Mouse (Mus musculus) hindbrain, postnatal 0 days (tissue): Measurements from ENCODE around the gene Otud4. TPM values are rescaled to one million over a fixed set of nuclear protein-coding genes. Genes with fewer than 3 reads are reported as not detected.
"Not testable (repeated sequence)": the region's sequence is repeated elsewhere in the genome, so short reads cannot be mapped to it uniquely, and the experiment has no call there.

Experiments used
- ATAC-seq: fragments of 200-750 bp; cut with Nextera tagmentation; 2 replicates; pipeline ENCODE4 v1.8.0; 2017; ENCODE audit warnings: mild to moderate bottlenecking, moderate TSS enrichment, moderate library complexity
- DNase-seq: peaks from one replicate; pipeline ENCODE4 v3.0.0-alpha.2; 2015; ENCODE audit warnings: low spot score
- H3K27ac ChIP-seq: fragments of 300-500 bp; sonication (generic); 2 replicates; pipeline ENCODE4 v1.5.1; 2014; ENCODE audit warnings: mild to moderate bottlenecking
- H3K27me3 ChIP-seq: fragments of 300-500 bp; sonication (generic); 2 replicates; pipeline ENCODE4 v1.6.1; 2014; ENCODE audit warnings: low read length, mixed read lengths; ENCODE audit not compliant: insufficient read depth
- H3K36me3 ChIP-seq: fragments of 300-500 bp; sonication (generic); 2 replicates; pipeline ENCODE4 v1.6.1; 2014; ENCODE audit warnings: low read length, mixed read lengths; ENCODE audit not compliant: insufficient read depth
- H3K4me1 ChIP-seq: fragments of 300-500 bp; sonication (generic); 2 replicates; pipeline ENCODE4 v1.6.1; 2014; ENCODE audit warnings: antibody characterized with exemption, low read length, mixed read lengths; ENCODE audit not compliant: insufficient read depth
- H3K4me2 ChIP-seq: fragments of 300-500 bp; sonication (generic); 2 replicates; pipeline ENCODE4 v1.6.1; 2014; ENCODE audit warnings: low read depth, mild to moderate bottlenecking, low read length, moderate library complexity, mixed read lengths
- H3K4me3 ChIP-seq: fragments of 300-500 bp; sonication (generic); 2 replicates; pipeline ENCODE4 v1.5.1; 2014; ENCODE audit warnings: low read length
- H3K9ac ChIP-seq: fragments of 300-500 bp; sonication (generic); replicated peaks from 2 replicates; pipeline ENCODE4 v1.6.1; 2014; ENCODE audit warnings: mild to moderate bottlenecking, low read length, moderate library complexity, mixed read lengths
- H3K9me3 ChIP-seq: fragments of 300-500 bp; sonication (generic); 2 replicates; pipeline ENCODE4 v1.6.1; 2016; ENCODE audit warnings: low read length, mixed read lengths
- CTCF ChIP-seq: IDR thresholded peaks from 2 replicates; pipeline ENCODE4 v1.5.1; 2016; ENCODE audit warnings: antibody characterized with exemption, control low read depth, low read depth
- WGBS: fragments of 180-500 bp; shearing (Covaris S2); extraction: QIAGEN DNeasy Blood & Tissue Kit; methylation state at CpG from one replicate; pipeline ENCODE4 v1.1.7; 2014; 5-methylcytosine and 5-hydroxymethylcytosine counted together
- polyA plus RNA-seq: library from polyadenylated mRNA; unstranded; fragments of >200 nt; fragmentation: Nextera tagmentation; extraction: Ambion mirVana; gene quantifications from 2 replicates; pipeline ENCODE4 v1.2.1, GENCODE M21; 2015
- total RNA-seq: library from RNA; depleted of rRNA; stranded (reverse); fragments of >200 nt; gene quantifications from 2 replicates; pipeline ENCODE4 v1.2.3, GENCODE M21; 2014; rRNA removed

Gene Otud4
- total RNA-seq (24.2 and 26.0 TPM in 2 replicates), polyA plus RNA-seq (6.1 TPM in 2 replicates)

GRCm38 (mm10) chr8:79639586-79640451, at the start of gene Otud4:
TSS of gene Otud4 (plus strand) at chr8:79639618.
- WGBS: under 1% methylated on average over 86 of the region's 103 CpGs
- H3K4me2 ChIP-seq: peak within 1 kb of the TSS; percentile 80

GRCm38 (mm10) chr8:79600962-79601361, 38.5 kb upstream of the Otud4 start:
- Histone ChIP-seq H3K36me3 (no peaks in the 10 kb centered on the region), H3K27ac (no peak overlapping the region), H3K4me3 (no peak overlapping the region), H3K4me1 (no peaks in the 10 kb centered on the region), H3K4me2 (no peak overlapping the region), H3K9me3 (no peaks in the 10 kb centered on the region), H3K9ac (no peak overlapping the region), H3K27me3 (no peaks in the 10 kb centered on the region)
- ATAC-seq (no peak), DNase-seq (no peak)
- TF ChIP-seq CTCF: no peak
- WGBS: 92% methylated on average over 1 of the region's 1 CpGs

More at GRCm38 (mm10) chr8:79639586-79640451, at the start of gene Otud4:
- Histone ChIP-seq H3K4me1 (peaks cover 17% of the 10 kb centered on the region), H3K9me3 (no peaks in the 10 kb centered on the region), H3K9ac (peak within 1 kb of the TSS; percentile 85), H3K36me3 (no peaks in the 10 kb centered on the region; the same call in 1 of the 2 replicates), H3K27ac (peak within 1 kb of the TSS; percentile 97), H3K4me3 (peak within 1 kb of the TSS; percentile 89), H3K27me3 (no peaks in the 10 kb centered on the region)
- ATAC-seq (peak; percentile 44), DNase-seq (peak; percentile 68)
- TF ChIP-seq CTCF: peak; percentile 48

DNA sequence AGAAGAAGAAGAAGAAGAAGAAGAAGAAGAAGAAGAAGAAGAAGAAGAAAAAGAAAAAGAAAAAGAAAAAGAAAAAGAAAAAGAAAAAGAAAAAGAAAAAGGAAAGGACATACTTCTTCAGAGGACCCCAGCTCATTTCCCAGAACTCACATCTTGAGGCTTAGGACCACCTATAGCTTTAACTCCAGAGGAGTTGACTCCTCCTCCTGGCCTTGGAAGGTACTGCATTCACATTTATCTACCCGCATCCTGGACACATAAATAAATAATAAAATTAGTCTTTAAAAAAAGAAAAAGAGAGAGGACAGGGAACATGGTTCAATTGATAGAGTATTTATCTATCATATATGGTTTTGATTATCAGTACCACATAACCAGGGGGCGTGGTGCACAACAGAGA, 36.2 kb upstream of the Otud4 start:
- not testable (repeated sequence) for H3K4me1 ChIP-seq, H3K27ac ChIP-seq, H3K4me2 ChIP-seq, H3K9ac ChIP-seq, H3K36me3 ChIP-seq, H3K27me3 ChIP-seq, ATAC-seq, H3K9me3 ChIP-seq, H3K4me3 ChIP-seq
- peak; percentile 62 for DNase-seq
- TF ChIP-seq CTCF: peak; percentile 43; the same call in 1 of the 2 replicates
- 49% methylated on average over 2 of the region's 2 CpGs for WGBS

DNA sequence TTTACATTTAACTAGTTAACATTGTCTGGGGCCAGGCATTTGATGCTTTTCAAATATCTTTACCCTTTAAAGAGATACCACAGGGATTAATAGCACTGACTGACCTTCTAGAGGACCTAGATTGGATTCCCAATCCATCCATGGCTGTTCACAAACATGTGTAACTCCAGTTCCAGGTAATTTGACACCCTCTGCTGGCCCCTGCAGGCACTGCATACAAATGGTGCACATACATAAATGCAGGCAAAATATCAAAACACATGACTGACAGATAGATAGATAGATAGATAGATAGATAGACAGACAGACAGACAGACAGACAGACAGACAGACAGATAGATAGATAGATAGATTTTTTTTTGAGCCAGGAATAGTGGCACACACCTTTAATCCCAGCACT, 33.2 kb upstream of the Otud4 start:
- no peak overlapping the region for H3K4me3 ChIP-seq
- no peaks in the 10 kb centered on the region for H3K4me1 ChIP-seq
- H3K4me2 ChIP-seq: no peak overlapping the region
- H3K9ac ChIP-seq: no peak overlapping the region
- no peak overlapping the region for H3K27ac ChIP-seq
- ATAC-seq (no peak), DNase-seq (no peak)
- H3K9me3 ChIP-seq: no peaks in the 10 kb centered on the region
- peak; percentile 24; the same call in 1 of the 2 replicates for TF ChIP-seq CTCF
- no peaks in the 10 kb centered on the region for H3K36me3 ChIP-seq
- no peaks in the 10 kb centered on the region for H3K27me3 ChIP-seq

- no peaks in the 10 kb centered on the region for H3K9me3 ChIP-seq
- no peaks in the 10 kb centered on the region for H3K27me3 ChIP-seq
- H3K36me3 ChIP-seq: no peaks in the 10 kb centered on the region
- no peak overlapping the region for H3K27ac ChIP-seq
- TF ChIP-seq CTCF: no peak
- no peaks in the 10 kb centered on the region for H3K4me1 ChIP-seq
- H3K9ac ChIP-seq: no peak overlapping the region
- H3K4me3 ChIP-seq: no peak overlapping the region
- no peak for DNase-seq
- ATAC-seq: no peak
- 84% methylated on average over 5 of the region's 5 CpGs for WGBS
- no peak overlapping the region for H3K4me2 ChIP-seq
Measured at GRCm38 (mm10) chr8:79606751-79607300, 32.6 kb upstream of the Otud4 start.

DNA sequence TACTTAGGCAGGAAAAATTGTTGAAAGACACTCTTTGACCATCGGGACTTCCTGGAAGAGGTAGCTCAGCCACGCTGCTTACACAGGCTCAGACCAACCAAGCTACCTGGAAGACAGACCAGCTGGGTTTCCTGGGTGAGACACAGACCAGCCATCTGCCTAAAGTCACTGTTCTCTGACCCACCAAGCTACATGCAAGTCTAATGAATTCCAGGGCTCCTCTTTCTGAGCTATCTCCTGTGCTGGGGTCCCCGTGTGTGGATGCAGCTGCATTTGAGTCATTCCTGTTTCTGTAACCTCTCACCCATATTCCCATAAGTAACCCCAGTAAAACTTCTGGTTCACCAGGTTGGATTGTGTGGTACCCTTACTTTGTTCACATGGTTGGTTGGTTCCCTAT, 30.7 kb upstream of the Otud4 start:
- H3K4me2 ChIP-seq: no peak overlapping the region
- no peaks in the 10 kb centered on the region for H3K9me3 ChIP-seq
- TF ChIP-seq CTCF: no peak
- no peak for ATAC-seq
- no peaks in the 10 kb centered on the region for H3K4me1 ChIP-seq
- no peak for DNase-seq
- H3K27me3 ChIP-seq: no peaks in the 10 kb centered on the region
- WGBS: 77% methylated on average over 3 of the region's 3 CpGs
- H3K9ac ChIP-seq: no peak overlapping the region
- no peaks in the 10 kb centered on the region for H3K36me3 ChIP-seq
- no peak overlapping the region for H3K4me3 ChIP-seq
- H3K27ac ChIP-seq: no peak overlapping the region

DNA sequence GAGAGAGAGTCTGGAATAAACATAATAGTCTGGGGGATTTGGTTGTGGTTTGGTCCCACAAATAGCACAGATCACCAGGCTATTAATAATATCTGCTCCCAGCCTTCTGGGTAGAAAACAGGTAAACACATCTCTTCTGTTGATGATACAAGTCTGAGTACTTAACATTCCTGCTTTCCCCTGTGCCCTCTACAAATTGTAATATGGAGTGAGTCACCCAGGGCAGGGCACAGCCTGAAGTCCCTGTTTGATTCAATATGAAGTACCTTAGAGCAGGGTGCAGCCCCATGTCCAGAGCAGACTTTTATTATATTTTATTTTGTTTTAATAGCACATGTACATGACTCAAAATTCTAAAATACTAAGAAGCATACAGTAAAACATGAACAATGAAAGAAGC, 29.1 kb upstream of the Otud4 start:
- no peak overlapping the region for H3K4me3 ChIP-seq
- no peak for ATAC-seq

More for the DNA sequence above, 29.1 kb upstream of the Otud4 start:
- no peaks in the 10 kb centered on the region for H3K27me3 ChIP-seq
- no peaks in the 10 kb centered on the region for H3K36me3 ChIP-seq
- no peaks in the 10 kb centered on the region for H3K4me1 ChIP-seq
- no peak overlapping the region for H3K27ac ChIP-seq
- no peak for TF ChIP-seq CTCF
- H3K4me2 ChIP-seq: no peak overlapping the region
- DNase-seq: no peak
- H3K9me3 ChIP-seq: no peaks in the 10 kb centered on the region
- no peak overlapping the region for H3K9ac ChIP-seq
